Mouse (Mus musculus): ENCODE data around the gene Gatad2b. TPM values are rescaled to one million over a fixed set of nuclear protein-coding genes. Genes with fewer than 3 reads are reported as not detected.
"Not testable (repeated sequence)": the region's sequence is repeated elsewhere in the genome, so short reads cannot be mapped to it uniquely, and the experiment has no call there.

The Gatad2b gene
- polyA plus RNA-seq, 1 experiment from 2014 or later: 11.7 TPM

GRCm38 (mm10) chr3:90323119-90323518, 30.1 kb downstream of the Gatad2b start:
- Histone ChIP-seq H3K9ac (no peak overlapping the region), H3K4me3 (no peak overlapping the region)
- ATAC-seq (ENCODE audit: borderline replicate concordance, extremely low read depth, low FRiP score, low TSS enrichment): peak; percentile 93

GRCm38 (mm10) chr3:90332485-90332884, 39.5 kb downstream of the Gatad2b start:
- H3K4me3 ChIP-seq: no peak overlapping the region
- H3K9me3 ChIP-seq: no peaks in the 10 kb centered on the region
- 73% methylated on average over 5 of the region's 5 CpGs for WGBS
- no peak for ATAC-seq (ENCODE audit: borderline replicate concordance, extremely low read depth, low FRiP score, low TSS enrichment)
- no peaks in the 10 kb centered on the region for H3K36me3 ChIP-seq
- H3K9ac ChIP-seq: no peak overlapping the region
- no peaks in the 10 kb centered on the region for H3K4me1 ChIP-seq
- no peak overlapping the region for H3K4me2 ChIP-seq
- H3K27ac ChIP-seq: no peak overlapping the region
- no peaks in the 10 kb centered on the region for H3K27me3 ChIP-seq

More at GRCm38 (mm10) chr3:90323119-90323518, 30.1 kb downstream of the Gatad2b start:
- H3K27me3 ChIP-seq: no peaks in the 10 kb centered on the region
- peaks cover 32% of the 10 kb centered on the region for H3K4me1 ChIP-seq
- no peaks in the 10 kb centered on the region for H3K36me3 ChIP-seq
- peak overlapping the region; percentile 70 for H3K27ac ChIP-seq
- 4% methylated on average over 5 of the region's 5 CpGs for WGBS
- peak overlapping the region; percentile 37 for H3K4me2 ChIP-seq
- no peaks in the 10 kb centered on the region for H3K9me3 ChIP-seq

- Histone ChIP-seq H3K4me2 (no peak overlapping the region), H3K27me3 (no peaks in the 10 kb centered on the region), H3K4me1 (no peaks in the 10 kb centered on the region), H3K36me3 (no peaks in the 10 kb centered on the region), H3K27ac (no peak overlapping the region), H3K9ac (no peak overlapping the region), H3K4me3 (no peak overlapping the region), H3K9me3 (no peaks in the 10 kb centered on the region)
- no peak for ATAC-seq (ENCODE audit: borderline replicate concordance, extremely low read depth, low FRiP score, low TSS enrichment)
These were observed 42.5 kb downstream of the Gatad2b start for GRCm38 (mm10) chr3:90335517-90335916.

GRCm38 (mm10) chr3:90338190-90338589, 45.2 kb downstream of the Gatad2b start:
- no peak overlapping the region for H3K4me3 ChIP-seq
- no peaks in the 10 kb centered on the region for H3K4me1 ChIP-seq
- no peak for ATAC-seq (ENCODE audit: borderline replicate concordance, extremely low read depth, low FRiP score, low TSS enrichment)
- H3K4me2 ChIP-seq: no peak overlapping the region
- H3K36me3 ChIP-seq: peaks cover 14% of the 10 kb centered on the region
- H3K27me3 ChIP-seq: no peaks in the 10 kb centered on the region
- H3K9ac ChIP-seq: no peak overlapping the region
- 67% methylated on average over 3 of the region's 3 CpGs for whole genome bisulfite sequencing
- no peak overlapping the region for H3K27ac ChIP-seq
- no peaks in the 10 kb centered on the region for H3K9me3 ChIP-seq

- Histone ChIP-seq H3K27ac (no peak overlapping the region), H3K4me3 (no peak overlapping the region), H3K4me2 (no peak overlapping the region), H3K36me3 (peaks cover 19% of the 10 kb centered on the region), H3K9ac (no peak overlapping the region), H3K9me3 (no peaks in the 10 kb centered on the region), H3K4me1 (no peaks in the 10 kb centered on the region), H3K27me3 (no peaks in the 10 kb centered on the region)
- no peak for ATAC-seq (ENCODE audit: borderline replicate concordance, extremely low read depth, low FRiP score, low TSS enrichment)
These were observed 47.2 kb downstream of the Gatad2b start for GRCm38 (mm10) chr3:90340177-90340576.

DNA sequence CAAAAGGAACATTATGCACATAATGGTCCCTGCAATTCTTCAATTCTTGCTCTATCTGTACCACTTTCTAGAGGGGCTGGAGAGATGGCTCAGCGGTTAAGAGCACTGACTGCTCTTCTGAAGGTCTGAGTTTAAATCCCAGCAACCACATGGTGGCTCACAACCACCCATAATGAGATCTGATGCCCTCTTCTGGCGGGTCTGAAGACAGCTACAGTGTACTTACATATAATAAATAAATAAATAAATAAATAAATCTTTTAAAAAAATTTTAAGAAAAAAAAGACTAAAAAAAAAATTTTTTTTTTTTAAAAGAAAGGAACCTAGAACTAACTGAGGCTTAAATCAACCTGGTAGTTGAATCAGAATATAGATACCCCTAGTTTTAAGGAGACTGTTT, 49.9 kb downstream of the Gatad2b start:
- H3K4me1 ChIP-seq; H3K4me3 ChIP-seq; H3K4me2 ChIP-seq; H3K27me3 ChIP-seq; H3K9ac ChIP-seq; ATAC-seq (ENCODE audit: borderline replicate concordance, extremely low read depth, low FRiP score, low TSS enrichment); H3K27ac ChIP-seq; H3K9me3 ChIP-seq: not testable (repeated sequence)
- WGBS: 64% methylated on average over 2 of the region's 2 CpGs
- H3K36me3 ChIP-seq: peaks cover 32% of the 10 kb centered on the region

- Histone ChIP-seq H3K27ac (no peak overlapping the region), H3K4me1 (no peaks in the 10 kb centered on the region), H3K9me3 (no peaks in the 10 kb centered on the region), H3K4me2 (no peak overlapping the region), H3K9ac (no peak overlapping the region), H3K27me3 (no peaks in the 10 kb centered on the region), H3K36me3 (peaks cover 54% of the 10 kb centered on the region), H3K4me3 (no peak overlapping the region)
- WGBS: 97% methylated on average over 4 of the region's 4 CpGs
- no peak for ATAC-seq (ENCODE audit: borderline replicate concordance, extremely low read depth, low FRiP score, low TSS enrichment)
These were observed 54.9 kb downstream of the Gatad2b start for GRCm38 (mm10) chr3:90347847-90348246.

DNA sequence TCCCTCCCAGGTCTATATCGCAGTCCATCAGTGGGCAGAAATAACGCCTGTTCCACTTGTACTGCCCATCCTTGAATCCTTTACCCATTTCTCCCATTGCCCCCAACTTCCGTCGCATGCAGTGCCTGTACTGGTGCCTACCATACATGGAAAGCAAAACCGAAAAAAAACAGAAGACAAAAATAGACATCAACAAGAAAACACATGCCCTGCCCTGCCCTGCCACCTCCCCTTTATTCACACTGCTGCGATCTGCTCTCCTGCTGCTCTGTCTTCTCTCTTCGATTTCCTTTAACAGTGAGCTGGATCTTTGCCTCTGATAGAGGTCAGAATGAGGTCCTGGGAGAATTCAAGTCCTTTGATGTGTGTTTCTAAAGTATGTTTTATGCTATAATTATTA, 65.0 kb downstream of the Gatad2b start:
- 90% methylated on average over 7 of the region's 7 CpGs for WGBS

GRCm38 (mm10) chr3:90359230-90359629, 66.3 kb downstream of the Gatad2b start:
- ATAC-seq (ENCODE audit: borderline replicate concordance, extremely low read depth, low FRiP score, low TSS enrichment): no peak
- Histone ChIP-seq H3K4me1 (no peaks in the 10 kb centered on the region), H3K27ac (no peak overlapping the region), H3K4me3 (no peak overlapping the region), H3K36me3 (peaks cover 53% of the 10 kb centered on the region), H3K9ac (no peak overlapping the region), H3K27me3 (no peaks in the 10 kb centered on the region), H3K9me3 (no peaks in the 10 kb centered on the region), H3K4me2 (no peak overlapping the region)
- 84% methylated on average over 1 of the region's 1 CpGs for WGBS

More for the DNA sequence above, 65.0 kb downstream of the Gatad2b start:
- Histone ChIP-seq H3K9me3 (no peaks in the 10 kb centered on the region), H3K4me1 (no peaks in the 10 kb centered on the region), H3K4me2 (no peak overlapping the region), H3K9ac (no peak overlapping the region), H3K27me3 (no peaks in the 10 kb centered on the region), H3K4me3 (no peak overlapping the region), H3K36me3 (peaks cover 63% of the 10 kb centered on the region), H3K27ac (no peak overlapping the region)
- ATAC-seq (ENCODE audit: borderline replicate concordance, extremely low read depth, low FRiP score, low TSS enrichment): no peak

GRCm38 (mm10) chr3:90361476-90361875, 68.5 kb downstream of the Gatad2b start:
- H3K36me3 ChIP-seq: peaks cover 30% of the 10 kb centered on the region
- WGBS: 77% methylated on average over 4 of the region's 4 CpGs
- H3K4me3 ChIP-seq: no peak overlapping the region
- no peaks in the 10 kb centered on the region for H3K4me1 ChIP-seq
- no peak overlapping the region for H3K4me2 ChIP-seq
- H3K27ac ChIP-seq: no peak overlapping the region
- H3K9me3 ChIP-seq: no peaks in the 10 kb centered on the region
- no peak overlapping the region for H3K9ac ChIP-seq
- no peak for ATAC-seq (ENCODE audit: borderline replicate concordance, extremely low read depth, low FRiP score, low TSS enrichment)
- H3K27me3 ChIP-seq: no peaks in the 10 kb centered on the region

GRCm38 (mm10) chr3:90362346-90362745, 69.4 kb downstream of the Gatad2b start:
- H3K9me3 ChIP-seq: no peaks in the 10 kb centered on the region

DNA sequence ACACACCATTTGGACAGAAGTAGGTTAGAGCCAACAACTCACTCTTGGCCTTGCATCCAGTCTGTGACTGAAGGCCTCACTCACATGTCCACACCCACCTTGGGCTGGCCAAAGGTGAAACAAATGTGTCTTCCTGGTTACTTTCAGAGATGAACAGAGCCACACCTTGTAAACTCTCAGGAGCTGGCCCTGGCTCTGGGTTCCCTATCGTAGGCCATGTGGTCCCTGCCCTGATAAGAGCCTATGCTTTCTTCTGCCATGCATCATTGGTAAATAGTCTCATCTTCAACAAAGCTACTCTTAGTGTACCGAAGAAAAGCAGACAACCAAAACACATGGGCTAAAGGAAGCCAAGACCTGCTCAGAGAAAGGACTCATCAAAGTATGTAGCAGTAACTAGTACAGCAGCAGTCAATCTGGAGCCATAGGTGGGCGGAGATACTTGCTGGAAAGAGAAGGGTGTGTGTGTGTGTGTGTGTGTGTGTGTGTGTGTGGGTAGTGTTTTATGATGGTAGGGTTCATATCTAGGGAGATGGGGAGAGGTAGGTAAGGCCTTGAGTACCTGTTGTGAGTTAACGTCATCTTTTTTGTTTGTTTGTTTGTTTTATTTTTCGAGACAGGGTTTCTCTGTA, 74.1 kb downstream of the Gatad2b start:
- H3K27ac ChIP-seq: no peak overlapping the region
- H3K9me3 ChIP-seq: no peaks in the 10 kb centered on the region
- WGBS: 81% methylated on average over 5 of the region's 5 CpGs
- no peak for ATAC-seq (ENCODE audit: borderline replicate concordance, extremely low read depth, low FRiP score, low TSS enrichment)
- no peak overlapping the region for H3K9ac ChIP-seq
- H3K27me3 ChIP-seq: no peaks in the 10 kb centered on the region
- H3K4me3 ChIP-seq: no peak overlapping the region
- H3K4me1 ChIP-seq: no peaks in the 10 kb centered on the region
- no peak overlapping the region for H3K4me2 ChIP-seq
- H3K36me3 ChIP-seq: peaks cover 6% of the 10 kb centered on the region

More at GRCm38 (mm10) chr3:90362346-90362745, 69.4 kb downstream of the Gatad2b start:
- Histone ChIP-seq H3K4me3 (no peak overlapping the region), H3K27me3 (no peaks in the 10 kb centered on the region), H3K4me2 (no peak overlapping the region), H3K9ac (no peak overlapping the region), H3K4me1 (no peaks in the 10 kb centered on the region), H3K36me3 (peaks cover 25% of the 10 kb centered on the region), H3K27ac (no peak overlapping the region)
- 66% methylated on average over 2 of the region's 2 CpGs for WGBS
- no peak for ATAC-seq (ENCODE audit: borderline replicate concordance, extremely low read depth, low FRiP score, low TSS enrichment)

GRCm38 (mm10) chr3:90369041-90369440, 76.1 kb downstream of the Gatad2b start:
- Histone ChIP-seq H3K36me3 (no peaks in the 10 kb centered on the region), H3K4me2 (no peak overlapping the region), H3K9me3 (no peaks in the 10 kb centered on the region), H3K4me3 (no peak overlapping the region), H3K9ac (no peak overlapping the region), H3K27me3 (no peaks in the 10 kb centered on the region), H3K4me1 (no peaks in the 10 kb centered on the region), H3K27ac (no peak overlapping the region)
- ATAC-seq (ENCODE audit: borderline replicate concordance, extremely low read depth, low FRiP score, low TSS enrichment): no peak
- WGBS: 28% methylated on average over 2 of the region's 2 CpGs
